Mouse (Mus musculus) testis, adult 2 months (tissue): Measurements from ENCODE around the gene Ccm2l.

Experiments
- CTCF ChIP-seq: fragments of 200-500 bp; IDR thresholded peaks from 2 replicates; pipeline ENCODE4 v1.5.1; 2012; ENCODE audit warnings: low read depth, mild to moderate bottlenecking, inconsistent platforms, low read length, moderate library complexity; ENCODE audit not compliant: control insufficient read depth, insufficient read depth, insufficient replicate concordance
- POLR2A ChIP-seq: fragments of 200-500 bp; IDR thresholded peaks from 2 replicates; pipeline ENCODE4 v1.6.1; 2012; ENCODE audit warnings: low read depth, mild to moderate bottlenecking, inconsistent platforms, low read length, moderate library complexity; ENCODE audit not compliant: control insufficient read depth

DNA sequence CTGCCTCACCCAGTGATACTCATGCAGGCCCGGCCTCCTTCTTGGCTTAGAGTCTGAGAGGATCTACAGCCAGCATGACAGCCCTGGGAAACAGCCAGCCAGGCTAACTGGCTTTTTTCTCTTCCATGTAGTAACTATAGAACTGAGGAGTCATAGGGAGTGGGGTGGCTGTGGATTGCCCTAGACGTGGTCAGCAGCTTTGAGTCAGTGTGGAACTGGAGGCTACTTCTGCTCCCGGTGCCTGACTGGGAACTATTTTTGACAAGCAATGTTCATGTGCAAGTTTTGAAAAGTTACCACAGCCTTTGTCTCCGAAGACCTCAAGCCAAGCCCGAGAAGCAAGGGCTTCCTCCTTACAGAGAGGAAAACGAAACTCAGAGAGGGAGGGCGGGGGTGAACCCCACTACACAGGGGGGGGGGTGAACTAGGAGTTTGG, 51.3 kb downstream of the Ccm2l start:
- TF ChIP-seq POLR2A (no peak), CTCF (no peak)
